Mouse (Mus musculus) spleen, postnatal 36 days (tissue): ENCODE data around the gene P4ha3.

Source experiments
- DNase-seq, 2 experiments: peaks; one replicate each; pipeline ENCODE4 v3.0.0; 2022; ENCODE audit warnings: low spot score in 2 of 2, mixed read lengths in 1 of 2

The P4ha3 gene

GRCm38 (mm10) chr7:100305894-100306293 lies 20.6 kb downstream of the P4ha3 start:
- no peak for DNase-seq

- DNase-seq: no peak
Observed at GRCm38 (mm10) chr7:100307872-100308653, 22.7 kb downstream of the P4ha3 start.

GRCm38 (mm10) chr7:100309216-100309615 lies 23.9 kb downstream of the P4ha3 start:
- no peak for DNase-seq

- DNase-seq: no peak
Observed at GRCm38 (mm10) chr7:100309679-100310078, 24.4 kb downstream of the P4ha3 start.

- no peak for DNase-seq
Observed at GRCm38 (mm10) chr7:100310290-100310689, 25.0 kb downstream of the P4ha3 start.

GRCm38 (mm10) chr7:100312716-100313115 lies 27.4 kb downstream of the P4ha3 start:
- no peak for DNase-seq

- no peak for DNase-seq
Observed at GRCm38 (mm10) chr7:100316924-100317323, 31.6 kb downstream of the P4ha3 start.

GRCm38 (mm10) chr7:100317534-100317933 lies 32.2 kb downstream of the P4ha3 start:
- no peak for DNase-seq

GRCm38 (mm10) chr7:100323721-100324120 lies 38.4 kb downstream of the P4ha3 start:
- DNase-seq: no peak

GRCm38 (mm10) chr7:100325482-100325881 lies 40.2 kb downstream of the P4ha3 start:
- DNase-seq: peak in 1 of 2 experiments; percentile 17

GRCm38 (mm10) chr7:100327514-100327913 lies 42.2 kb downstream of the P4ha3 start:
- no peak for DNase-seq

- no peak for DNase-seq
Observed at GRCm38 (mm10) chr7:100328636-100329035, 43.3 kb downstream of the P4ha3 start.

- DNase-seq: no peak
Observed at GRCm38 (mm10) chr7:100331269-100331668, 45.9 kb downstream of the P4ha3 start.

- no peak for DNase-seq
Observed at GRCm38 (mm10) chr7:100335921-100336320, 50.6 kb downstream of the P4ha3 start.

- no peak for DNase-seq
Observed at GRCm38 (mm10) chr7:100354984-100355383, 69.7 kb downstream of the P4ha3 start.

- DNase-seq: no peak
Observed at GRCm38 (mm10) chr7:100356324-100356723, 71.0 kb downstream of the P4ha3 start.

GRCm38 (mm10) chr7:100356768-100357167 lies 71.4 kb downstream of the P4ha3 start:
- DNase-seq: no peak

GRCm38 (mm10) chr7:100357856-100358255 lies 72.5 kb downstream of the P4ha3 start:
- no peak for DNase-seq

- DNase-seq: no peak
Observed at GRCm38 (mm10) chr7:100363162-100363561, 77.8 kb downstream of the P4ha3 start.

GRCm38 (mm10) chr7:100364888-100365287 lies 79.6 kb downstream of the P4ha3 start:
- DNase-seq: no peak
